ENCODE assay signal across 29 mouse cellular contexts in genomic region chr17:68185385-68185784, GRCm38 (mm10).
DNase-seq lines count a peak whose midpoint lies in the region; ATAC-seq and TF ChIP-seq lines count a peak whose summit lies in the region.
"Had no signal": no experiment of that assay in that cellular context is flagged by ENCODE, and none has a peak within 500 bp of the region (broad histone marks: within the 10 kb centered on the region; RNA-seq: fewer than 3 reads in every experiment).

No protein-coding gene starts in this region.

- no peaks in the 10 kb centered on the region for H3K36me3 ChIP-seq in embryonic facial prominence, embryonic 11.5 days (replicated peaks; ENCODE audit: control insufficient read depth, insufficient read depth, low read depth, low read length)
- no peaks in the 10 kb centered on the region for H3K36me3 ChIP-seq in embryonic facial prominence, embryonic 10.5 days (replicated peaks)
- no peaks in the 10 kb centered on the region for H3K36me3 ChIP-seq in liver, adult 2 months (ENCODE audit: control insufficient read depth, insufficient read depth, low read length)
- no peaks in the 10 kb centered on the region for H3K36me3 ChIP-seq in liver, embryonic 12.5 days
- H3K36me3 ChIP-seq: embryonic facial prominence, embryonic 15.5 days; G1E; heart, embryonic 13.5 days; limb, embryonic 13.5 days; liver, embryonic 13.5 days; midbrain, embryonic 13.5 days; neural tube, embryonic 13.5 days had no signal

- H3K27me3 ChIP-seq in embryonic facial prominence, embryonic 11.5 days (ENCODE audit: control insufficient read depth, insufficient read depth, low read length), result no peaks in the 10 kb centered on the region
- H3K27me3 ChIP-seq in embryonic facial prominence, embryonic 10.5 days (replicated peaks; ENCODE audit: low read depth, poor library complexity, severe bottlenecking), result no peaks in the 10 kb centered on the region
- H3K27me3 ChIP-seq in liver, adult 2 months (ENCODE audit: control insufficient read depth, insufficient read depth, low read length), result no peaks in the 10 kb centered on the region
- H3K27me3 ChIP-seq in liver, embryonic 12.5 days (replicated peaks), result no peaks in the 10 kb centered on the region
- H3K27me3 ChIP-seq: embryonic facial prominence, embryonic 15.5 days; forebrain, embryonic 13.5 days; heart, embryonic 13.5 days; limb, embryonic 13.5 days; liver, embryonic 13.5 days; midbrain, embryonic 13.5 days; neural tube, embryonic 13.5 days had no signal

- H3K9ac ChIP-seq in embryonic facial prominence, embryonic 11.5 days (replicated peaks; ENCODE audit: low read length), result no peak overlapping the region
- no peak overlapping the region for H3K9ac ChIP-seq in liver, adult 2 months (ENCODE audit: low read depth, low read length)
- H3K9ac ChIP-seq in liver, embryonic 12.5 days, result no peak overlapping the region
- H3K9ac ChIP-seq: embryonic facial prominence, embryonic 15.5 days; forebrain, embryonic 13.5 days; heart, embryonic 13.5 days; hindbrain, embryonic 14.5 days; limb, embryonic 13.5 days; liver, embryonic 13.5 days; midbrain, embryonic 13.5 days; neural tube, embryonic 13.5 days had no signal

- DNase-seq in adrenal gland, adult 2 months, result peak; percentile 40
- no peak for DNase-seq in adrenal gland, postnatal 25 days
- DNase-seq in embryonic facial prominence, embryonic 11.5 days (ENCODE audit: low spot score), result peak; percentile 56
- DNase-seq in embryonic facial prominence, embryonic 10.5 days (ENCODE audit: low spot score), result no peak
- DNase-seq in liver, adult 2 months (ENCODE audit: extremely low read depth, low read depth, low spot score), result peak; percentile 8
- DNase-seq in MN1 (ENCODE audit: low spot score), result peak; percentile 18
- DNase-seq: cerebellum, adult 18-20 months; cerebellum, postnatal 10 days; gastrocnemius, postnatal 10 days; heart, postnatal 10 days; kidney, adult 8-10 months; kidney, postnatal 36 days; liver, embryonic 13.5 days; lung, adult 2 months; lung, postnatal 36 days; thymus, postnatal 14 days had no signal

- ATAC-seq in embryonic facial prominence, embryonic 11.5 days (replicated peaks; ENCODE audit: insufficient number of reproducible peaks, low FRiP score, low TSS enrichment, low read depth), result no peak
- ATAC-seq in liver, embryonic 12.5 days, result no peak
- no peak for ATAC-seq in erythroblast, adult 5-6 weeks (replicated peaks; ENCODE audit: low FRiP score, poor library complexity, severe bottlenecking)
- ATAC-seq: forebrain, embryonic 13.5 days; Patski had no signal

- H3K4me1 ChIP-seq in embryonic facial prominence, embryonic 11.5 days (ENCODE audit: control insufficient read depth, insufficient read depth, low read length), result no peaks in the 10 kb centered on the region
- H3K4me1 ChIP-seq in embryonic facial prominence, embryonic 10.5 days, result peaks cover 16% of the 10 kb centered on the region
- no peaks in the 10 kb centered on the region for H3K4me1 ChIP-seq in liver, adult 2 months (ENCODE audit: control insufficient read depth, insufficient read depth, low read length)
- no peaks in the 10 kb centered on the region for H3K4me1 ChIP-seq in liver, embryonic 12.5 days
- H3K4me1 ChIP-seq: embryonic facial prominence, embryonic 15.5 days; forebrain, embryonic 13.5 days; liver, embryonic 13.5 days; neural tube, embryonic 13.5 days had no signal

- no peak overlapping the region for H3K4me3 ChIP-seq in embryonic facial prominence, embryonic 11.5 days (ENCODE audit: low read depth, low read length)
- H3K4me3 ChIP-seq in embryonic facial prominence, embryonic 10.5 days, result no peak overlapping the region
- no peak overlapping the region for H3K4me3 ChIP-seq in liver, adult 2 months (ENCODE audit: insufficient read depth, low read depth, low read length)
- H3K4me3 ChIP-seq in liver, embryonic 12.5 days, result no peak overlapping the region
- H3K4me3 ChIP-seq: embryonic facial prominence, embryonic 15.5 days; forebrain, embryonic 13.5 days; heart, embryonic 13.5 days; layer of hippocampus, adult 2 months; left cerebral cortex, adult 2 months; limb, embryonic 13.5 days; liver, embryonic 13.5 days; midbrain, embryonic 13.5 days; neural tube, embryonic 13.5 days had no signal

- WGBS in embryonic facial prominence, embryonic 11.5 days, result 27% methylated on average over 2 of the region's 2 CpGs
- WGBS in embryonic facial prominence, embryonic 10.5 days, result 43% methylated on average over 2 of the region's 2 CpGs
- 54% methylated on average over 2 of the region's 2 CpGs for WGBS in liver, adult 2 months
- WGBS in liver, embryonic 12.5 days (ENCODE audit: insufficient replicate concordance), result 67% methylated on average over 2 of the region's 2 CpGs

- no peak overlapping the region for H3K4me2 ChIP-seq in embryonic facial prominence, embryonic 11.5 days (ENCODE audit: low read depth, low read length)
- H3K4me2 ChIP-seq in liver, embryonic 12.5 days, result no peak overlapping the region
- H3K4me2 ChIP-seq: embryonic facial prominence, embryonic 15.5 days; forebrain, embryonic 13.5 days; heart, embryonic 13.5 days; hindbrain, embryonic 14.5 days; limb, embryonic 13.5 days; liver, embryonic 13.5 days; midbrain, embryonic 13.5 days; neural tube, embryonic 13.5 days had no signal

- H3K9me3 ChIP-seq in embryonic facial prominence, embryonic 11.5 days (replicated peaks; ENCODE audit: control insufficient read depth, low read length), result no peaks in the 10 kb centered on the region
- 0 out of 2 replicates have a peak, but pooled peaks cover 5% of the 10 kb centered on the region for H3K9me3 ChIP-seq in embryonic facial prominence, embryonic 10.5 days
- no peaks in the 10 kb centered on the region for H3K9me3 ChIP-seq in liver, embryonic 12.5 days (replicated peaks)
- H3K9me3 ChIP-seq: embryonic facial prominence, embryonic 15.5 days; forebrain, embryonic 13.5 days; limb, embryonic 13.5 days; liver, embryonic 13.5 days; midbrain, embryonic 13.5 days; neural tube, embryonic 13.5 days had no signal

- H3K79me2 ChIP-seq in liver, adult 2 months (ENCODE audit: control insufficient read depth, insufficient read depth, low read length), result no peaks in the 10 kb centered on the region

- no peak for TF ChIP-seq CTCF in liver, adult 2 months (IDR thresholded peaks at IDR 0.05; ENCODE audit: low read depth, low read length)

- H3K27ac ChIP-seq in embryonic facial prominence, embryonic 11.5 days (replicated peaks; ENCODE audit: low read depth, low read length), result no peak overlapping the region
- H3K27ac ChIP-seq in embryonic facial prominence, embryonic 10.5 days (replicated peaks), result no peak overlapping the region
- H3K27ac ChIP-seq in liver, adult 2 months (replicated peaks; ENCODE audit: insufficient read depth, low read depth, low read length), result no peak overlapping the region
- no peak overlapping the region for H3K27ac ChIP-seq in liver, embryonic 12.5 days
- H3K27ac ChIP-seq: embryonic facial prominence, embryonic 15.5 days; forebrain, embryonic 13.5 days; heart, embryonic 13.5 days; hindbrain, embryonic 14.5 days; layer of hippocampus, adult 2 months; left cerebral cortex, adult 2 months; limb, embryonic 13.5 days; liver, embryonic 13.5 days; neural tube, embryonic 13.5 days had no signal

- TF ChIP-seq POLR2A in liver, adult 2 months (IDR thresholded peaks at IDR 0.05; ENCODE audit: extremely low read depth, insufficient read depth, low read length), result no peak

Comparison
In these comparisons a context has a peak if more than half of its experiments do, and no peak if none do; other contexts are left out.
1. DNase-seq: peak in adrenal gland, adult 2 months (single experiment), embryonic facial prominence, embryonic 11.5 days (single experiment), liver, adult 2 months (single experiment) and MN1 (single experiment); none in adrenal gland, postnatal 25 days (single experiment) and embryonic facial prominence, embryonic 10.5 days (single experiment).